Mouse (Mus musculus): ENCODE results near the gene Zfp940. TPM values are rescaled to one million over a fixed set of nuclear protein-coding genes. Genes with fewer than 3 reads are reported as not detected.
"Not testable (repeated sequence)": the region's sequence is repeated elsewhere in the genome, so short reads cannot be mapped to it uniquely, and the experiment has no call there.

Gene Zfp940
- total RNA-seq (2022): 1 to 10 TPM; 2.6 to 4.6 (median 3.1) TPM

DNA sequence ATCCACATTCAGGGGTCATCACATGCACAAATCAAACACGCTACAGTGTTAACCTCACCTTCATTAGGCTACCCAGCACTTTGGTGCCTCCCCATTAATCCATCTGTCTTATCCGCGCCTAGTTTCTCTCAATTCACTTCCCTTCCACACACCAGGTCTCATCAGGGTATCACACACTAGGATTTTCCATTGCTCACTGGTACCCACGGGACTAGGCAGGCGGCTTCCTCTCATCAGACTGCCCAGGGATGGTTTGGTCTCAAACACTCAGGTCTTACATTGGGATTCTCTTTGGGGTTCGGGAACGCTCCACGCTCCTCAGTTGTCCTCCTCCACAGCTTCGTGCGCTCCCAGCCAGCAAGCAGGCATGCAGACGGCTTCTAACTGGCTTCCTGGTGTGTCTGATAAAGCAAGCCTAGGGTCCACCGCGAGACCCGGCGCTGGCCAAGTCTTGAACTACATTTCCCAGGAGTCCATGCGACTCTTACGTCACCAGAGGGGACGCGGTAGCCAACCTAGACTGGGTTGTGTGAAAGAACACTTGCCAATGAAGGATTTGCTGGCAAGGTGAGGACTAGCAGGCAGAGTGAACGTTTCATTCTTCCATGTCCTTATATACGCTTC is at the start of gene Zfp940:
Gene Zfp940, minus strand, starts transcription at position 451 of the 624 bp plus-strand sequence.
- DNase-seq (ENCODE audit: low spot score in 2 of 2): peak; percentile 53 to 57

- DNase-seq (ENCODE audit: low spot score in 2 of 2): no peak
Observed at GRCm38 (mm10) chr7:29898351-29898750, 44.9 kb upstream of the Zfp940 start.

DNA sequence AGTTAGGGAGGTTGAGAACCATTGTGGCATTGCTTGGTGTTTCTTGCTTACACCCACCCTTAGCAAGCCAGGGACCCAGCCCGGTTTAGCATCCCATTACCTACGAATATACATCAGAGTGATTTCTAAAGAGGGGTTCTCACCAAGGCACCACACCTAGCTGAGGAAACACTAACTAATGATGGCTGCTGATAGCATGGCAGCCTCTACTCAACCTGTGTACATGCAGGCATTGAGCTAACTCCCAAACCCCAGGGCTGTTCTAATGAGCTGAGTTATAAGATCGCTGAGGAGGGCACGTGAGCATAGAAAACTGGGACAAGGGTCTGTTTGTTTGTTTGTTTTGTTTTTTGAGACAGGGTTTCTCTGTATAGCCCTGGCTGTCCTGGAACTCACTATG is 39.3 kb upstream of the Zfp940 start:
- no peak for DNase-seq (ENCODE audit: low spot score in 2 of 2)

- no peak for DNase-seq (ENCODE audit: low spot score in 2 of 2)
Observed at GRCm38 (mm10) chr7:29890501-29890900, 37.0 kb upstream of the Zfp940 start.

DNA sequence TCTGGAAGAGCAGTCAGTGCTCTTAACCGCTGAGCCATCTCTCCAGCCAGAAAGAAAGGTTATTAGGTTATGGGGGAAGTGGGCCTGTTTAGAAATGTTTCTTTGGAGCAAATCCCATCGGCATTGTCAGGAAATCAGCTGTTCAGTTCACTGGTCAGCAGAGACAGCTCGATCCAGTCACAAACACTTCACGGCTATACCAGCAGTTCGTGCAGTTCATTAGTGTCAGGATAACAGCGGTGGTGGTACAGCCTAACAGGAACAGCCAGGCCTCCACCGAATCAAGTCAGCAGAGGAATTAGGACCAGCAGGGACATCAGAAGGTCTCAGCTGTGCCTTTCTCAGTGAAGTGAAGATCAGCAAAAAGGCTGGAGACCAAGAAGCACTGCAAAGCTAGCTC is 27.4 kb upstream of the Zfp940 start:
- DNase-seq (ENCODE audit: low spot score in 2 of 2): no peak

- DNase-seq (ENCODE audit: low spot score in 2 of 2): no peak
Observed at GRCm38 (mm10) chr7:29880056-29880455, 26.6 kb upstream of the Zfp940 start.

DNA sequence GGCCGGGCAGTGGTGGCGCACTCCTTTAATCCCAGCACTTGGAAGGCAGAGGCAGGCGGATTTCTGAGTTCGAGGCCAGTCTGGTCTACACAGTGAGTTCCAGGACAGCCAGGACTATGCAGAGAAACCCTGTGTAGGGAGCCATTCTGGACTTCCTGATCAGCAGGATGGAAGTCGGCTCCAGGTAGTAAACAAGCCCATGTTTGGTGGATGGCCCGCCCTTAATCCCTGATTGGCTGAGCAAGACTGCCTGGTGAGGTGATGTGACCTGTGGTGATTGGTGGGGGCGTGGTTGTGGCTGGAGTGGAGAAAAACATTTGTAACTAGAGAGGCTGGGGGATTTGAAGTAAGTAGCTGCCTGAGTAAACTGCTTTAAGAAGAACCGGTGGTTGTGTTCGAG is 24.1 kb upstream of the Zfp940 start:
- DNase-seq (ENCODE audit: low spot score in 2 of 2): not testable (repeated sequence)

DNA sequence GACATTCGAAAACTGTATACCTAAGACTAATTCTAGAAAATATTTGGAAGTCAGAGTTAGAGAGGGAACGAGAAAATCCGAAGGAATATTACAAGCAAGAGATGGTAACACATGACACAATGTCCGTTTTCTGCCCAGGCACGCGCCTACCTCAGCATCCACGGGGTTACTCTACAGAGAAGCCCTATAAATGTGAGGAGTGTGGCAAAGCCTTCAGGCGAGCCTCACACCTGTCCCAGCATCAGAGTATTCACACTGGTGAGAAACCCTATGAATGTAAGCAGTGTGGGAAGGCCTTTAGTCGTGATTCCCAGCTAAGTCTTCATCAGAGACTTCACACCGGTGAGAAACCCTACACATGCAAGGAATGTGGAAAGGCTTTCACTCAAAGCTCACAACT is 20.8 kb upstream of the Zfp940 start:
- DNase-seq (ENCODE audit: low spot score in 2 of 2): no peak

- no peak for DNase-seq (ENCODE audit: low spot score in 2 of 2)
Observed at GRCm38 (mm10) chr7:29861660-29862059, 8.2 kb upstream of the Zfp940 start.

DNA sequence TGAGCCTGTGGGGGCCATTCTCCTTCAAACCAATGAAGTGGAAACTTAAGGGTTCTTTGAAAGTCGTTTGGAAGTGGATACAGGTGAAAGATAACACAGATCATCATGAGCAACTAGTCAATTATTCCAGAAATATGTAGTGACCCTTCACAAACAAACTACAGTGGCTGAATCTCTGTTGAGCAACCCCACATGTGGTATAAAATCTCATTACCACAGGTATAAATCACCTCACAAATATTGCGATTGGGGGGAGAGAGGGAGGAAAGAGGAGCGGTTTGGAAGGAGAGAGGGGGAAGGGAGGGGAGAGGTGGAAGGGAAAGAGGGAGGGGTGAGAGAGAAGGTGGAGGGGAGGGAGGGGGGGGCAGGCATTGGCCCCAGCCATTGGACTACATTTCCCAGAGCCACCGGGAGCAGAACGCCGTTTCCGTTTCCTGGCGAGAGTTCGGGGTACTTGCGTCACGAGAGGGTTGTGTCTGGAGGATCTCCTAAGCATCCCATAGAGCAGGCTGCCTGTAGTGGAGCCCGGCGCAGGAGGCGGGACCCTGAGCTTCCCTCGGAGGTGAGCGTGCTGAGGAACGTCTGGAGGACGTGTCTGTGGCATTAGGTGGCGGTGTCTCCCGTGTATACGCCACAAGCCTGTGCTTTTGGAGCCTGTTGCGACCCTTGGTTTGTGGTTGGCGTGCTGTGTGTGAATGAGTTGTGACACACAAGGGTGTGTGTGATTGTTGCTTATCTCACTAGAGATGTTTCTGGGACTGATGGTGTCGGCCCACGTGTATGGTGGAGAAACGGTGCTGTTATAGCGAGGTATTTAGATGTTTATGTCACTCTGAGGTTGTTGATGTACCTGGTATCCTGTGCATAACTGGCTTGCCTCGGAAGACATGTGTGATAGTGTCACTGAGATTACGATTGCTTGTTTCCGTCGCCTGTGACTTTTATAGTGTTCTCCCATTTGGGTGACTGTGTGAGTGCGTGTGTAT is 6.4 kb upstream of the Zfp940 start, which contains the start of gene Zfp420:
Gene Zfp420, plus strand, starts transcription at position 448 of the 986 bp plus-strand sequence.
- peak; percentile 79 to 82 for DNase-seq (ENCODE audit: low spot score in 2 of 2)

- no peak for DNase-seq (ENCODE audit: low spot score in 2 of 2)
Observed at GRCm38 (mm10) chr7:29852831-29853218, 644 bp downstream of the Zfp940 start.

- no peak for DNase-seq (ENCODE audit: low spot score in 2 of 2)
Observed at GRCm38 (mm10) chr7:29844616-29845015, 8.9 kb downstream of the Zfp940 start.

- no peak for DNase-seq (ENCODE audit: low spot score in 2 of 2)
Observed at GRCm38 (mm10) chr7:29842105-29842504, 11.4 kb downstream of the Zfp940 start.

GRCm38 (mm10) chr7:29839256-29839655 is 14.2 kb downstream of the Zfp940 start:
- no peak for DNase-seq (ENCODE audit: low spot score in 2 of 2)

DNA sequence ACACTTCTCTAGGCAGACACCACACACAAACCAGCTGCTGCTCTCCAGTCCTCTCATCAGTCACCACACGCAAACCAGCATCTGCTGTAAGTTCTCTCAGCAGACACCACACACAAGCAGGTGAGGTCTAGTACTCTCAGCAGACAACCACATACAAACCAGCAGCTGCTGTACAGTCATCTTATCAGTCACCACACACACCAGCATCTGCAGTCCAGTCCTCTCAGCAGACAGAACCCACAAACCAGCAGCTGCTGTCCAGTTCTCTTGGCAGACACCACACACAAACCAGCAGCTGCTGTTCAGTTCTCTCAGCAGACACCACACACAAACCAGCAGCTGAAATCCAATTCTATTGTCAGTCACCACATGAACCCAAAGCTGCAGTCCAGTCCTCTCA is 16.7 kb downstream of the Zfp940 start:
- DNase-seq (ENCODE audit: low spot score in 2 of 2): no peak

DNA sequence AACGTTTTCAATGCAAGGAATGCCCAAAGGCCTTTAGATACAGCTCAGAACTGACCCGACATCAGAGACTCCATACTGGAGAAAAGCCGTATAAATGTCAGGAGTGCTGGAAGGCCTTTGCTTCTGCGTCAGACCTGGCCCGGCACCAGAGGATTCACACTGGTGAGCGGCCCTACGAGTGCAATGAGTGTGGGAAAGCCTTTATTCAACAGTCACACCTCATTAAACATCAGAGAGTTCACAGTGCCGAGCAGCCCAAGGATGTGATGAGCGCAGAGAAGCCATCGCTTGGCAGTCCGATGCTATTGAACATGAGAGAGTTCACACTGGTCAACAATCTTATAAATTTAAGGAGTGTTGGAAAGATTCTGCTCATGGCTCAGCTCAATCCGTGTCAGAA is 23.7 kb downstream of the Zfp940 start:
- no peak for DNase-seq (ENCODE audit: low spot score in 2 of 2)

DNA sequence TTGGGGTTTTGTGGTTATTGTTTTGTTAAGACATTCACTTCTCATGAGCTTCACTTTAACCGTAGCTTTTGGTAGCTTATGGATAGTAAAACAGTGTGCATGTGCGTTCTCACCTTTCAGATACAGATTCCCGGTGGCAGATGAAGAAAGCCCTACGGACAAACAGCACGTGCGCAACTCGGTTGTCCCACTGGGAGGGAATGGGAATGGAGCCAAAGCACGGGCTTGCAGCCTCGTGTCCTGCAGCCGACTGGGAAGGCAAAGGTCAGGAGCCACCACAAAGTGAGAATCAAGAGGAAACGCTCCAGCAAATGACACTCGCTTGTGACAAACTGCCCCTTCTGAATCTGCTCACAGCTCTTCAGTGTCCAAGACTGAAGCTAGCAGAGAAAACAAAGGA is 25.5 kb downstream of the Zfp940 start:
- DNase-seq (ENCODE audit: low spot score in 2 of 2): no peak

DNA sequence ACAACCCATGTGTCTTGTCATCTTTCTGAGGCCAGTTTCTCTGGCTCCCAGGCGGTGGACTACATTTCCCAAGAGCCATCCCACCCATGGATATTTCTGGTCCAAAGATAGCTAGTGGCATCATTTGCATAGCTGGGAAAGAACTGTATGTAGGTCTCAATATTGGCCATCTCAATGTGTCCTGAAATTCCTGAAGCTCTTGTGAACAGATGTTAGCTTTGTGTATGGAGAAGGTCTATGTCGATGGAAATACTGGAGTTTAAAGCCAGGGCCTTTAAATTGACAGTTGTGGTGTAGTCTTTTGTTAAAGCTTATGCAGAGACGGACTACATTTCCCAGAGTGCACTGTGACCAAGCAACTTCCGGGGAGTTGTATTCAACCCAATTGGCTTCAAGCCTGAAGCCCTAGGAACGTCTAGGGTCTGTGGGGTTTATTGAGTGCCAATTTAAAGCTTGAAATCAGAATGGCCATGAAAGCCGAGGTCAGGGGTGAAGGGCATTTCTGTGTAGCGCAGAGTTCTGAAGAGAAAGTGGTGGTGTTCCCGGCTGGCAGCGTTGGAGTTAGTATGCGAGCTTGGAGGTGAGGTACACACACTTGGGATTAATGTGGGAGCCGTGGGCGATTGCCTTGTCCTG is 34.7 kb downstream of the Zfp940 start:
- DNase-seq (ENCODE audit: low spot score in 2 of 2): peak; percentile 29 to 32

- DNase-seq (ENCODE audit: low spot score in 2 of 2): peak; percentile 76 to 80
Observed at GRCm38 (mm10) chr7:29815910-29816429, 37.5 kb downstream of the Zfp940 start, which contains the start of gene Zfp790. TSS of gene Zfp790 (plus strand) at chr7:29816114.

GRCm38 (mm10) chr7:29815061-29815784 is 38.2 kb downstream of the Zfp940 start:
- DNase-seq (ENCODE audit: low spot score in 2 of 2): no peak

DNA sequence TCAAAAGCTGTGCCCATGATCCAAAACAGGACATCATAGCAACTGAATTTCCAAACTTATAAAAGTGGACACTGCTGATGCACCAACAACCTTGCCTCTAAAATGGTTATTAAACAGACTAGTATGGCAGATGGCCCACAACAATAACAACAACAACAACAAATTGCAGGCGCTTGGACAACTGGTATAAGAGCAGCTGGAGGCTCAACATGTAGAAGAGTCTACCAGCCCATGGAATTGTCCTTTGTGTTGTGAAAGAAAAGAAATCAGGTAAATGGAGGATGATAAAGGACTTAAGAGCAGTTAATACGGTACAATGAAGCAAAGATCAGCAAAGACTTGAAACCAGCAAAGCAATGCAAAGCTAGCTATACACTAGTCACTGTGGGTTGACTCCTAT is 39.1 kb downstream of the Zfp940 start:
- DNase-seq (ENCODE audit: low spot score in 2 of 2): no peak
